Mouse (Mus musculus): ENCODE measurements at regions not wholly inside any gene's neighbourhood (a gene's known extent, or its start where the extent isn't known, plus 50 kb on each side); places are given as distances from the start of the nearest gene placed in this dataset.

DNA sequence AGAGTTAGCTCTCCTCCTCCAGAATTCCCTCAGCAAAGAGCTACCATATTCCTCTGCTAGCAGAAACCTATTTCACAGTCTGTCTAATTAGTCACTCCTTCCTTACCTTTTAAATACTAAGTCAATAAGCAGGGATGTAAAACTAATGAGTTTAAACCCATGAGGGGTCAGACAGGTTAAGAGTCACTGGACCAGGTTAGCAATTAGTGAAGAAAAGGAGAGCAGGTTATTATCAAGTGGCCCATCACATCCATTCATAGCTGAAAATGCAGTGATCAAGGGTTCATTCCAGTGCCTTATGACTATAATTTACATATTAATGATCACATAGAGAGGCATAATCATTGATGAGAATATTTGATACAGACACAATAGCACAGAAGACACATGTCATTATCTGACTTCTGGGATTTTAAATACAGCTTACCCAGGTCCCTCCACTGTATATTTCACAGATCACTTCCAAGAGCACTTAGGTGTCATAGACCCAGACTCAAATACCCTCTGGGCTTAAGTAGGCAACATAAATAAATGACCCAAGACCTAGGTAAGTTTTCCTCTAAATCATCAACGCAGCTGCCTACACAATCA lies 355.4 kb upstream of the Rgma start:
- TF ChIP-seq CTCF (IDR thresholded peaks at IDR 0.05) = no peak
- no peak for TF ChIP-seq EP300 (IDR thresholded peaks at IDR 0.05)
